Mouse (Mus musculus) brain, embryonic 14.5 days (tissue): Measurements from ENCODE around the gene Zfp948.
"Not testable (repeated sequence)": the region's sequence is repeated elsewhere in the genome, so short reads cannot be mapped to it uniquely, and the experiment has no call there.

Source experiments
- CTCF ChIP-seq: fragments of 200-500 bp; IDR thresholded peaks from 2 replicates; pipeline ENCODE4 v1.5.1; 2012; ENCODE audit warnings: inconsistent platforms, mild to moderate bottlenecking, moderate library complexity, borderline replicate concordance; ENCODE audit not compliant: insufficient read depth, insufficient read length; ENCODE audit errors: extremely low read depth
- POLR2A ChIP-seq: fragments of 200-500 bp; IDR thresholded peaks from 2 replicates; pipeline ENCODE4 v1.6.1; 2012; ENCODE audit warnings: mild to moderate bottlenecking, inconsistent platforms, borderline replicate concordance; ENCODE audit not compliant: poor library complexity, insufficient read depth, insufficient read length, severe bottlenecking; ENCODE audit errors: extremely low read depth

DNA sequence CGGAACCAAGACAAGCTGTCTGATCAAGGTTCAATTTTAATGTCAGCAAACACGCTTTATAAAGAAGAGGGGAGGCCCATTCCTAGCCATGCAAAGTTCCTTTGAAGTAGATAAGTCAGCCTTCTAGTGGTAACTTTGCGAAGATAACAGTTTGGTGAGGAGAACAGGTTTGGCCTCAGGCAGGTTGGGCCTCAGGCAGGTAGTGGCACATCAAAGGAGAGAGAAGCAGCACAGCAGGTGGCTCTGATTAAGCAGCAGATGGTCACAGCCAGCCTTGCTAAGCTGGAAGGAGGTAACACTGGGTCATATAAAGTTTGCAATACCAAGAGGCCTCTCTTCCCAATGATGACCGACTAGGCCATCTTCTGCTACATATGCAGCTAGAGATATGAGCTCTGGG, 69.0 kb downstream of the Zfp948 start:
- TF ChIP-seq CTCF, POLR2A: not testable (repeated sequence)
